Mouse (Mus musculus) E14TG2a.4 (cell line): ENCODE measurements around the gene Ikzf2.

ENCODE experiments used
- CTCF ChIP-seq: conservative IDR thresholded peaks from 2 replicates; pipeline ENCODE4 v1.5.1; 2014; ENCODE audit warnings: low read length
- NANOG ChIP-seq: IDR thresholded peaks from 2 replicates; pipeline ENCODE4 v1.6.1; 2014; ENCODE audit warnings: borderline replicate concordance, low read length, mixed read lengths
- POU5F1 ChIP-seq: IDR thresholded peaks from 2 replicates; pipeline ENCODE4 v1.6.1; 2014; ENCODE audit warnings: low read length, borderline replicate concordance

DNA sequence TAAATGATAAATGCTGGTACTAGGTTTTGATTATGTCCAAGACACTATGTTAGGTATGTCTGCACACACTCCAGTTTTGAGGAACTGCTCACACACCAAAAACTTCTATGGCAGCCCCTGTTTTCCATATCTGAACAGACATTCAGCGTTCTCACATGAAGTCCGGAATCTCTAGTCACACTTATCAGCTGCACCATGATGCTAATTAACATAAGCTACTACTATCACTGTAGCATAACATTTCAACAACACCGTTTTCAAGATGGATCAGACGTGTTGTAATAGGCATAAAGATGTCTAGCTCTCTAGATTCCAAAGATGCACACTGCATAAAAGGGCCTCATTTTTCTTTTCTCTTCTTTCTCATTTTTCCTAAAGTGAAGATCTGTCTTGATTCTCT lies 43.9 kb downstream of the Ikzf2 start:
- no peak for TF ChIP-seq CTCF
- no peak for TF ChIP-seq NANOG
- TF ChIP-seq POU5F1 = no peak
